Mouse (Mus musculus) CH12.LX (cell line): Measurements from ENCODE around the gene Kcnc4. TPM values are rescaled to one million over a fixed set of nuclear protein-coding genes. Genes with fewer than 3 reads are reported as not detected.

Experiments
- DNase-seq: peaks from one replicate; pipeline ENCODE4 v3.0.0-alpha.2; 2013; ENCODE audit errors: extremely low read depth
- H3K27ac ChIP-seq: 2 replicates; pipeline ENCODE4 v1.5.1; 2012; ENCODE audit warnings: low read depth, mild to moderate bottlenecking, control low read depth, moderate library complexity; ENCODE audit not compliant: insufficient read depth
- H3K27me3 ChIP-seq: replicated peaks from 2 replicates; pipeline ENCODE3; 2012; ENCODE audit warnings: inconsistent platforms
- H3K36me3 ChIP-seq, 2 experiments: replicated peaks in 1 of 2; 2 replicates each; pipeline versions ENCODE3 to v1.6.1; 2012; ENCODE audit warnings: inconsistent platforms in 1 of 2, low read length in 1 of 2, mild to moderate bottlenecking in 1 of 2, mixed read lengths in 1 of 2, moderate library complexity in 1 of 2; ENCODE audit not compliant: control insufficient read depth in 1 of 2, insufficient read depth in 1 of 2
- H3K4me1 ChIP-seq, 2 experiments: 2 replicates each; pipeline ENCODE4 v1.6.1; 2012; ENCODE audit warnings: inconsistent platforms in 1 of 2, moderate library complexity in 1 of 2; ENCODE audit not compliant: insufficient read depth in 2 of 2, control insufficient read depth in 1 of 2
- H3K4me2 ChIP-seq: 2 replicates; pipeline ENCODE4 v1.6.1; 2012; ENCODE audit warnings: low read depth, mild to moderate bottlenecking, control low read depth; ENCODE audit not compliant: poor library complexity, insufficient read depth, severe bottlenecking
- H3K4me3 ChIP-seq, 3 experiments: fragments of 150-350 bp in 1 of 3; sonication (generic) in 1 of 3; replicated peaks in 1 of 3; 2 replicates each; pipeline versions ENCODE3 to v1.5.1; 2011 to 2012; ENCODE audit warnings: low read depth in 2 of 3, low read length in 2 of 3, mild to moderate bottlenecking in 2 of 3, moderate library complexity in 2 of 3, control low read depth in 1 of 3, improper control_type of control experiment in 1 of 3, inconsistent platforms in 1 of 3, mixed read lengths in 1 of 3; ENCODE audit not compliant: poor library complexity in 1 of 3
- H3K79me2 ChIP-seq: replicated peaks from 2 replicates; pipeline ENCODE4 v1.6.1; 2012; ENCODE audit warnings: mild to moderate bottlenecking, moderate library complexity; ENCODE audit not compliant: control insufficient read depth, poor library complexity, insufficient read depth, severe bottlenecking; ENCODE audit errors: extremely low read depth
- H3K9ac ChIP-seq: 2 replicates; pipeline ENCODE4 v1.6.1; 2012; ENCODE audit warnings: low read depth, mild to moderate bottlenecking, control low read depth, moderate library complexity; ENCODE audit not compliant: insufficient read depth
- H3K9me3 ChIP-seq: replicated peaks from 2 replicates; pipeline ENCODE3; 2012; ENCODE audit warnings: low read length, inconsistent platforms, mixed read lengths
- BHLHE40 ChIP-seq: IDR thresholded peaks from 2 replicates; pipeline ENCODE4 v1.6.1; 2011; ENCODE audit warnings: mild to moderate bottlenecking, low read depth, low read length, improper control_type of control experiment
- CHD2 ChIP-seq: IDR thresholded peaks from 2 replicates; pipeline ENCODE4 v1.6.1; 2011; ENCODE audit warnings: low read length, improper control_type of control experiment
- CTCF ChIP-seq, 2 experiments: IDR thresholded peaks in 1 of 2; conservative IDR thresholded peaks in 1 of 2; 2 replicates each; pipeline ENCODE4 v1.5.1; 2011 to 2012; ENCODE audit warnings: low read depth in 2 of 2, low read length in 2 of 2, improper control_type of control experiment in 1 of 2, inconsistent platforms in 1 of 2, mild to moderate bottlenecking in 1 of 2, moderate library complexity in 1 of 2
- E2F4 ChIP-seq: IDR thresholded peaks from 2 replicates; pipeline ENCODE4 v1.6.1; 2011; ENCODE audit warnings: low read depth, low read length, improper control_type of control experiment; ENCODE audit not compliant: insufficient replicate concordance
- EP300 ChIP-seq: IDR thresholded peaks from 2 replicates; pipeline ENCODE4 v1.6.1; 2011; ENCODE audit warnings: low read length, improper control_type of control experiment
- ETS1 ChIP-seq: conservative IDR thresholded peaks from 2 replicates; pipeline ENCODE4 v1.6.1; 2012; ENCODE audit warnings: low read depth, mild to moderate bottlenecking, inconsistent platforms, low read length, improper control_type of control experiment, moderate library complexity
- GABPA ChIP-seq: IDR thresholded peaks from 2 replicates; pipeline ENCODE4 v1.6.1; 2012; ENCODE audit warnings: low read depth, low read length, improper control_type of control experiment, inconsistent platforms; ENCODE audit not compliant: insufficient replicate concordance
- HCFC1 ChIP-seq: IDR thresholded peaks from 2 replicates; pipeline ENCODE4 v1.6.1; 2012; ENCODE audit warnings: low read depth, mild to moderate bottlenecking, inconsistent platforms, low read length, improper control_type of control experiment
- IRF4 ChIP-seq: IDR thresholded peaks from 2 replicates; pipeline ENCODE4 v1.6.1; 2014; ENCODE audit warnings: low read depth, mild to moderate bottlenecking, inconsistent platforms, low read length, improper control_type of control experiment
- MAFK ChIP-seq: IDR thresholded peaks from 2 replicates; pipeline ENCODE4 v1.6.1; 2011; ENCODE audit warnings: low read length, improper control_type of control experiment; ENCODE audit not compliant: insufficient replicate concordance
- MEF2A ChIP-seq: IDR thresholded peaks from 2 replicates; pipeline ENCODE4 v1.6.1; 2014; ENCODE audit warnings: low read depth, mild to moderate bottlenecking, inconsistent platforms, low read length, improper control_type of control experiment, borderline replicate concordance
- PAX5 ChIP-seq: IDR thresholded peaks from 2 replicates; pipeline ENCODE4 v1.6.1; 2012; ENCODE audit warnings: low read length, inconsistent platforms, mixed read lengths
- POLR2A ChIP-seq: IDR thresholded peaks from 2 replicates; pipeline ENCODE4 v1.6.1; 2011; ENCODE audit warnings: low read depth, mild to moderate bottlenecking, improper control_type of control experiment, low read length
- POLR2AphosphoS2 ChIP-seq: IDR thresholded peaks from 2 replicates; pipeline ENCODE4 v1.6.1; 2011; ENCODE audit warnings: low read depth, low read length, improper control_type of control experiment
- RAD21 ChIP-seq: IDR thresholded peaks from 2 replicates; pipeline ENCODE4 v1.6.1; 2011; ENCODE audit warnings: low read depth, mild to moderate bottlenecking, low read length, improper control_type of control experiment, moderate library complexity
- RCOR1 ChIP-seq: conservative IDR thresholded peaks from 2 replicates; pipeline ENCODE4 v1.6.1; 2012; ENCODE audit warnings: low read depth, mild to moderate bottlenecking, inconsistent platforms, low read length, improper control_type of control experiment
- SIN3A ChIP-seq: IDR thresholded peaks from 2 replicates; pipeline ENCODE4 v1.6.1; 2012; ENCODE audit warnings: low read length, improper control_type of control experiment, inconsistent platforms
- SMC3 ChIP-seq: IDR thresholded peaks from 2 replicates; pipeline ENCODE4 v1.6.1; 2011; ENCODE audit warnings: low read depth, low read length, improper control_type of control experiment
- TBP ChIP-seq: conservative IDR thresholded peaks from 2 replicates; pipeline ENCODE4 v1.6.1; 2011; ENCODE audit warnings: low read depth, low read length, improper control_type of control experiment
- USF1 ChIP-seq: IDR thresholded peaks from 2 replicates; pipeline ENCODE4 v1.6.1; 2014; ENCODE audit warnings: low read depth, mild to moderate bottlenecking, inconsistent platforms, low read length, improper control_type of control experiment
- ZC3H11A ChIP-seq: IDR thresholded peaks from 2 replicates; pipeline ENCODE4 v1.6.1; 2012; ENCODE audit warnings: low read depth, mild to moderate bottlenecking, inconsistent platforms, low read length, improper control_type of control experiment
- ZKSCAN1 ChIP-seq: IDR thresholded peaks from 2 replicates; pipeline ENCODE4 v1.6.1; 2012; ENCODE audit warnings: low read depth, inconsistent platforms, low read length, improper control_type of control experiment, borderline replicate concordance
- ZNF384 ChIP-seq: IDR thresholded peaks from 2 replicates; pipeline ENCODE4 v1.6.1; 2012; ENCODE audit warnings: low read depth, low read length, improper control_type of control experiment, inconsistent platforms
- dilution Hi-C: fragments of 300-500 bp; cut with MboI; formaldehyde crosslinking; loops from 2 replicates; pipeline ENCODE4 v1.14.3; 2020; ENCODE audit warnings: low sequenced_read_pairs; ENCODE audit not compliant: extremely low pct_unique_long_range_greater_than_20kb, extremely low pct_ligation_motif_present
- in situ Hi-C: fragments of 300-500 bp; cut with MboI; formaldehyde crosslinking; loops from 3 replicates; pipeline ENCODE4 v1.14.3; 2019; ENCODE audit warnings: low sequenced_read_pairs, low pct_ligation_motif_present, low pct_unique_long_range_greater_than_20kb, mixed read lengths
- polyA plus RNA-seq: library from polyadenylated mRNA; unstranded; fragments of >175 nt; gene quantifications from 2 replicates; pipeline ENCODE4 v1.2.1, GENCODE M21; 2012; ENCODE audit warnings: low read depth; ENCODE audit not compliant: insufficient read length
- total RNA-seq, 2 experiments: library from RNA; depleted of rRNA; stranded (reverse); fragments of 300-350 nt in 1 of 2; fragments of >200 nt in 1 of 2; gene quantifications; 2 replicates each; pipeline ENCODE4 v1.2.3; 2012 to 2014

Kcnc4 gene
- total and polyA plus RNA-seq, 3 experiments, result not detected

- Histone ChIP-seq H3K4me2 (no peak overlapping the region), H3K9me3 (no peaks in the 10 kb centered on the region), H3K9ac (no peak overlapping the region), H3K4me3 (no peak overlapping the region), H3K27ac (no peak overlapping the region), H3K4me1 (no peaks in the 10 kb centered on the region), H3K79me2 (no peaks in the 10 kb centered on the region), H3K27me3 (peaks cover 64% of the 10 kb centered on the region), H3K36me3 (no peaks in the 10 kb centered on the region)
- dilution Hi-C loops (no loop called here), in situ Hi-C loops (no loop called here)
- DNase-seq, result peak; percentile 24
- TF ChIP-seq MEF2A (no peak), SIN3A (no peak), MAFK (no peak), CTCF (conservative IDR thresholded peaks at IDR 0.05 in 1 of 2, IDR thresholded peaks at IDR 0.05 in 1 of 2; ENCODE audit: low read depth in 2 of 2, low read length in 2 of 2) (peak; percentile 73 to 87), SMC3 (peak; percentile 67), USF1 (no peak), RAD21 (peak; percentile 47), ZKSCAN1 (no peak)
Observed at GRCm38 (mm10) chr3:107472198-107472597, 12.8 kb upstream of the Kcnc4 start.

- dilution Hi-C loops, result no loop called here
- Histone ChIP-seq H3K4me1 (no peaks in the 10 kb centered on the region), H3K9ac (no peak overlapping the region), H3K4me3 (no peak overlapping the region), H3K27me3 (peaks cover 68% of the 10 kb centered on the region), H3K4me2 (no peak overlapping the region), H3K36me3 (no peaks in the 10 kb centered on the region), H3K9me3 (no peaks in the 10 kb centered on the region), H3K27ac (no peak overlapping the region)
- no peak for DNase-seq
- in situ Hi-C loops, result loop anchor here (10.0 kb wide), 1 partner anchor 224 kb away; no protein-coding TSS in a partner anchor
- TF ChIP-seq EP300, result no peak
- TF ChIP-seq POLR2A, result no peak
- no peak for TF ChIP-seq ZNF384
- no peak for TF ChIP-seq ZC3H11A
- no peak for TF ChIP-seq POLR2AphosphoS2
- no peak for TF ChIP-seq ZKSCAN1
- no peak for TF ChIP-seq RCOR1
- TF ChIP-seq, all 38 proteins: peak for 0
- H3K79me2 ChIP-seq, result no peaks in the 10 kb centered on the region
Observed at GRCm38 (mm10) chr3:107469059-107469458, 9.7 kb upstream of the Kcnc4 start.

GRCm38 (mm10) chr3:107468106-107468505 is 8.8 kb upstream of the Kcnc4 start:
- peaks cover 66% of the 10 kb centered on the region for H3K27me3 ChIP-seq
- H3K27ac ChIP-seq, result no peak overlapping the region
- H3K36me3 ChIP-seq, result no peaks in the 10 kb centered on the region
- no peak for DNase-seq
- dilution Hi-C loops, result no loop called here
- no peak for TF ChIP-seq BHLHE40
- TF ChIP-seq GABPA, result no peak
- no peak for TF ChIP-seq CHD2
- no peak for TF ChIP-seq TBP
- no peak for TF ChIP-seq PAX5
- no peak for TF ChIP-seq ETS1
- no peak for TF ChIP-seq CTCF (conservative IDR thresholded peaks at IDR 0.05 in 1 of 2, IDR thresholded peaks at IDR 0.05 in 1 of 2; ENCODE audit: low read depth in 2 of 2, low read length in 2 of 2)
- no peak for TF ChIP-seq POLR2A
- TF ChIP-seq EP300, result no peak
- TF ChIP-seq SMC3, result no peak
- TF ChIP-seq E2F4, result no peak
- TF ChIP-seq RCOR1, result no peak
- no peak for TF ChIP-seq USF1
- no peak for TF ChIP-seq IRF4
- no peak for TF ChIP-seq MEF2A
- TF ChIP-seq HCFC1, result no peak
- H3K9ac ChIP-seq, result no peak overlapping the region
- H3K4me2 ChIP-seq, result no peak overlapping the region
- no peaks in the 10 kb centered on the region for H3K9me3 ChIP-seq
- H3K4me3 ChIP-seq, result no peak overlapping the region
- H3K4me1 ChIP-seq, result no peaks in the 10 kb centered on the region
- H3K79me2 ChIP-seq, result no peaks in the 10 kb centered on the region
- in situ Hi-C loops, result loop anchor here (10.0 kb wide), 1 partner anchor 223 kb away; no protein-coding TSS in a partner anchor
